Mouse (Mus musculus) left cerebral cortex, postnatal 14 days (tissue): ENCODE measurements around the gene Dcun1d3. TPM values are rescaled to one million over a fixed set of nuclear protein-coding genes. Genes with fewer than 3 reads are reported as not detected.

Experiments
- DNase-seq, 2 experiments: peaks; one replicate each; pipeline ENCODE4 v3.0.0; 2021 to 2022; ENCODE audit warnings: low spot score in 2 of 2, mixed read lengths in 1 of 2
- intact Hi-C: fragments of 180-260 bp; cut with DNase I; formaldehyde crosslinking; loops from one replicate; pipeline ENCODE4 v1.15.1; 2025
- total RNA-seq, 2 experiments: library from RNA; stranded (reverse); gene quantifications; 2 replicates each; pipeline ENCODE4 v1.2.3; 2021

Gene Dcun1d3
- total RNA-seq, 2 experiments from 2014 or later: 24.6 to 26.6 TPM

GRCm38 (mm10) chr7:119841820-119842449 is 54.2 kb downstream of the Dcun1d3 start:
- no peak for DNase-seq
- intact Hi-C loops: no loop called here

DNA sequence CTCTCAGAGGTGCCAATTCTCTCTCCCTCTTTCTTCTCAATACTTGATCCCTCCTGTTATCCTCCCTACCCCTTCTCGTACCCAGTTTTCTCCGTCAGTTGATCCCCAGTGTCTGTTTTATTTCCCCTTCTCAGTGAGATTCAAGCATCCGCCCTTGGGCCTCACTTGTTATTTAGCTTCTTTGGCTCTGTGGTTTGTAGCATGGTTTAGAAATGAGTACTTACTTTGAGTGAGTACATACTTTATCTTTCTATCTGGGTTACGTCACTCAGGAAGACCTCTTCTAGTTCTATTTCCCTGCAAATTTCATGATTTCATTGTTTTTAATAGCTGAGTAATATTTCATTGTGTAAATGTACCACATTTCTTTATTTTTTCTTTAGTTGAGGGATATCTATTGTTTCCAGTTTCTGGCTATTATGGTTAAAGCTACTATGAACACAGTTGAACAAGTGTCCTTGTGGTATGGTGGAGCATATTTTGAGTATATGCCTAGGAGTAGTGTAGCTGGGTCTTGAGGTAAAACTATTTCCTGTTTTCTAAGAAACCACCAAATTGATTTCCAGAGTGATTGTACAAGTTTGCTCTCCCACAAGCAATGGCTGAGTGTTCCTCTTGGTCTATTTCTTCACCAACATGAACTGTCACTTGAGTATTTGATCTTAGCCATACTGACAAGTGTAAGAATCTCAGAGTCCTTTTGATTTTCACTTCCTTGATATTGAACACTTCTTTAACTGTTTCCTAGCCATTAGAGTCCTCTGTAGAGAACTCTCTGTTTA is 59.9 kb downstream of the Dcun1d3 start:
- no peak for DNase-seq
- intact Hi-C loops: no loop called here

DNA sequence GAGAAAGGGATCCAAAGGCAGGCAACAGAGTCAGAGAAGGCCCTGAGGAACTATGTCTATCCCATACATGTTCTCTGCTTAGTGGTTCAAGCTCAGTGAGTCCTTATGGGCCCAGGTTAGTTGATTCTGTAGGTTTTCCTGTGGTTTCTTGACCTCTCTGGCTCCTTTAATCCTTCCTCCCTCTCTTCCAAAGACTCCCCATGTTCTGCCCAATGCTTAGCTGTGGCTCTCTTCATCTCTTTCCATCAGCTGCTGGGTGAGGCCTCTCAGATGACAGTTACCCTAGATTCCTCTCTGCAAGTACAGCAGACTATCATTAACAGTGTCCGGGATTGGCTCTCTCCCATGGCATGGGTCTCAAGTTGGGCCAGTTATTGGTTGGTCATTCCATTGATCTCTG is 60.7 kb downstream of the Dcun1d3 start:
- intact Hi-C loops: no loop called here
- no peak for DNase-seq

- intact Hi-C loops: no loop called here
- no peak for DNase-seq
Measured at GRCm38 (mm10) chr7:119808723-119809122, 87.4 kb downstream of the Dcun1d3 start.

GRCm38 (mm10) chr7:119807396-119807795 is 88.7 kb downstream of the Dcun1d3 start:
- DNase-seq: no peak
- intact Hi-C loops: no loop called here

Other genes with a start within 250 kb of the Dcun1d3 start
- not detected for gene Acsm4, start 206.3 kb downstream of the Dcun1d3 start, total RNA-seq
- gene Thumpd1, start 175.5 kb downstream of the Dcun1d3 start, total RNA-seq: 10 to 100 TPM; 33.8 to 38.8 TPM
- gene Acsm3, start 135.4 kb downstream of the Dcun1d3 start, total RNA-seq: not detected
- 1 to 10 TPM; 1.4 to 2.8 TPM for gene Rexo5, start 102.3 kb downstream of the Dcun1d3 start, total RNA-seq
- gene Eri2, start 102.2 kb downstream of the Dcun1d3 start, total RNA-seq: 1 to 10 TPM; 6.8 to 7.4 TPM
- gene Lyrm1, start 437 bp downstream of the Dcun1d3 start, total RNA-seq: 10 to 100 TPM in 1 of 2 experiments, 1 to 10 TPM in 1; 8.9 to 11.7 TPM
- gene Dnah3, start 199.0 kb upstream of the Dcun1d3 start, total RNA-seq: under 1 TPM; 0.04 to 0.26 TPM
- gene Tmem159, start 206.1 kb upstream of the Dcun1d3 start, total RNA-seq: 10 to 100 TPM in 1 of 2 experiments, 1 to 10 TPM in 1; 9.8 to 13.1 TPM
- gene Zp2, start 249.0 kb upstream of the Dcun1d3 start, total RNA-seq: under 1 TPM; 0.15 to 0.53 TPM